Mouse (Mus musculus) frontal cortex, adult (tissue): Measurements from ENCODE around the gene Yy1.

ENCODE experiments used
- ATAC-seq: cut with Nextera tagmentation; 2 replicates; pipeline ENCODE4 v1.9.2; 2017; ENCODE audit warnings: mild to moderate bottlenecking, moderate library complexity, mixed read lengths; ENCODE audit not compliant: low TSS enrichment

Yy1 gene

GRCm38 (mm10) chr12:108857109-108857508 lies 64.3 kb downstream of the Yy1 start:
- no peak for ATAC-seq

- ATAC-seq = no peak
Observed at GRCm38 (mm10) chr12:108857589-108858184, 64.9 kb downstream of the Yy1 start.

DNA sequence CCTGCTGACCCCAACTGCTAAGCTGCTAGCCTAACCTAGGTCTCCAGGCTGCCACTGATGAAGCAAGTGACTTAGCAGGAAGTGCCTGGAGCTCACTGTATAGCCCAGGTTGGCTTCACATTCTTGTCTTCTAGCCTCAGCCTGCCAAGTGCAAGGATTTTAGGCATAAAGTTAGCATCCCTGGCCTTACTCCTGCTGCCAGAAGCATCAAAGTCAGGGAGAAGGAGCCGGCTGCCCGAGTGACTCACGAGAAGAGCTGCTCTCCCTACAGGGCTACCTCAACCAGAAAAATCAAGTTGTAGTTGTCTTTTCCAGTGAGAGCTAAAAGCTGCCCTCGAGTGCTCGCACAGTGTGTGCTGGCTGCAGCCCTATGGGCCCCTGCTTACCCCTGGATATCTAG lies 65.7 kb downstream of the Yy1 start:
- 0 out of 2 replicates have a peak, but pooled peaks have one; percentile 29 for ATAC-seq

DNA sequence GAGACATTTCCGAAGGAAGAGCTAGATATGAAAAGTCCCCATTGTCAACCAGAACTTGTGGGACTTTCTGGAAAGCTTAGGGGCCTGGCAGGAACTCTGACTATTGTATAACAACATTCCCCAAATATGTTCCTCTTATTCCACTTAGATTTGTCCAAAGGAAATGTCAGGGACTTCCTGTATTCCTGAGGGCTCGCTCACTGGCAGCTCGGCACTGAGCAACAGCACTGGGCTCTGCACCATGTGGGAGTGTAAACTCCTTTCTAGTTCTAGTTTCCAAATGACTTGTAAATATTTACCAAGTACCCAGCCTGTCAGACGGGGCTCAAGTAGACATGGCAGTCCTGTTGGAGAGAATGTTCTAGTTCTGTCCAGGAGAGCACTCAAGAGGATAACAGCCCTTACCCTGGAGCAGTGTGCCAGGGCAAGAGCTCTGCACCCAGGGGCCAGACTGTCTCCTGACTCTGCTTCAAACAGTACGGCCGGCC lies 72.3 kb downstream of the Yy1 start:
- no peak for ATAC-seq

GRCm38 (mm10) chr12:108869575-108869974 lies 76.8 kb downstream of the Yy1 start:
- no peak for ATAC-seq
